Mouse (Mus musculus) stomach, embryonic 14.5 days (tissue): ENCODE measurements at regions not wholly inside any gene's neighbourhood (a gene's known extent, or its start where the extent isn't known, plus 50 kb on each side); places are given as distances from the start of the nearest gene placed in this dataset.

ENCODE experiments used
- ATAC-seq: fragments of 200-750 bp; cut with Nextera tagmentation; 2 replicates; pipeline ENCODE4 v1.8.0; 2017; ENCODE audit warnings: low read depth, moderate TSS enrichment; ENCODE audit not compliant: insufficient number of reproducible peaks, insufficient read depth, low FRiP score
- H3K27ac ChIP-seq: fragments of 300-500 bp; sonication (generic); 2 replicates; pipeline ENCODE4 v1.5.1; 2014; ENCODE audit warnings: mild to moderate bottlenecking, low read length, moderate library complexity, mixed read lengths
- H3K27me3 ChIP-seq: fragments of 300-500 bp; sonication (generic); 2 replicates; pipeline ENCODE4 v1.6.1; 2014; ENCODE audit warnings: low read length, control low read depth, mixed read lengths; ENCODE audit not compliant: control insufficient read depth, insufficient read depth
- H3K36me3 ChIP-seq: fragments of 300-500 bp; sonication (generic); 2 replicates; pipeline ENCODE4 v1.6.1; 2014; ENCODE audit warnings: mild to moderate bottlenecking, control low read depth, low read length, moderate library complexity, mixed read lengths; ENCODE audit not compliant: control insufficient read depth, insufficient read depth
- H3K4me1 ChIP-seq: fragments of 300-500 bp; sonication (generic); 2 replicates; pipeline ENCODE4 v1.6.1; 2014; ENCODE audit warnings: low read length, control low read depth, mixed read lengths; ENCODE audit not compliant: control insufficient read depth, insufficient read depth
- H3K4me2 ChIP-seq: fragments of 300-500 bp; sonication (generic); replicated peaks from 2 replicates; pipeline ENCODE4 v1.6.1; 2014; ENCODE audit warnings: low read depth, low read length, control low read depth
- H3K4me3 ChIP-seq: fragments of 300-500 bp; sonication (generic); 2 replicates; pipeline ENCODE4 v1.5.1; 2014; ENCODE audit warnings: low read depth, low read length, control low read depth
- H3K9ac ChIP-seq: fragments of 300-500 bp; sonication (generic); replicated peaks from 2 replicates; pipeline ENCODE4 v1.6.1; 2014; ENCODE audit warnings: low read depth, mild to moderate bottlenecking, control low read depth, low read length, moderate library complexity, mixed read lengths
- H3K9me3 ChIP-seq: fragments of 300-500 bp; sonication (generic); 2 replicates; pipeline ENCODE4 v1.6.1; 2016; ENCODE audit warnings: low read depth, low read length, control low read depth; ENCODE audit not compliant: control insufficient read depth
- WGBS: fragments of 180-500 bp; shearing (Covaris S2); extraction: QIAGEN DNeasy Blood & Tissue Kit; methylation state at CpG from one replicate; pipeline ENCODE4 v1.1.7; 2014; 5-methylcytosine and 5-hydroxymethylcytosine counted together

DNA sequence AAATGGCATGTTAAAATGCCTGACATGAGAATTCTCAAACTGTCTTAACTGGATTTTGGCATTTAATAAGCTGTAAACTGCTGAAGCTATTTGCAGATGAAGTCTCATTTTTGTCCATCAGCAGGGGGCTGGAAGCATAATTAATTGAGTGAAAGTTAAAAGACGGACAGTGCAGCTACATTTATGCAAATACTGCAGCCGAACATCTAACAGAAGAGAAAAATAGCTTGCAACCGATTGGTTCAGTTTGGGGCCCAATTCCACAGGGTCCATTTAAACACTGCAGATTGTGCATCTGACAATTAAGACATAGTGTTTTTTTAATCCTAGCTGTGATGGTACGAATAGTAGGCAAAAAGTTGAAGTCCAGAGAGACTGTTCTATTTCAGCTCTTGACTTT, 774.2 kb upstream of the Klhl1 start:
- ATAC-seq: no peak
- Histone ChIP-seq H3K9ac (no peak overlapping the region), H3K27ac (no peak overlapping the region), H3K4me3 (no peak overlapping the region), H3K4me2 (no peak overlapping the region), H3K27me3 (no peaks in the 10 kb centered on the region), H3K36me3 (no peaks in the 10 kb centered on the region), H3K9me3 (no peaks in the 10 kb centered on the region), H3K4me1 (no peaks in the 10 kb centered on the region)
- WGBS: 70% methylated on average over 4 of the region's 4 CpGs

DNA sequence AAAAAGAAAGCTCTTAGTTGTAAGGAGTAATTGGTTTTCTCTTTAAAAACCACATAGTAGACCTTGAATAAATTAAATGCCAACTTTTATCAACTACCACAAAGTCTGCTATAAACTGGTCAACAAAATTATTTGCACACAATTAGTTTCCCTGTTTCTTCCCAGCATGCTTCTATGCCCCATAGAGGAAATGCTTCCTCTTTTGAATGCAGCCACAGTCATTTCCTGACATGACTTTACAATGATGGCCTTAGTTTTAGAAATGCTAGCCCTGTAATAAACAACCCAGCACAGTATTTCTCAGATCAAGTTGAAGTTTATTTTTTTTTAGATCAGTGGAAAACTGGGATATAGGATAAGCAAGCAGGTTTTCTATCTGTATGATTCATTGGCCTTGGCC, 768.5 kb upstream of the Klhl1 start:
- ATAC-seq: no peak

DNA sequence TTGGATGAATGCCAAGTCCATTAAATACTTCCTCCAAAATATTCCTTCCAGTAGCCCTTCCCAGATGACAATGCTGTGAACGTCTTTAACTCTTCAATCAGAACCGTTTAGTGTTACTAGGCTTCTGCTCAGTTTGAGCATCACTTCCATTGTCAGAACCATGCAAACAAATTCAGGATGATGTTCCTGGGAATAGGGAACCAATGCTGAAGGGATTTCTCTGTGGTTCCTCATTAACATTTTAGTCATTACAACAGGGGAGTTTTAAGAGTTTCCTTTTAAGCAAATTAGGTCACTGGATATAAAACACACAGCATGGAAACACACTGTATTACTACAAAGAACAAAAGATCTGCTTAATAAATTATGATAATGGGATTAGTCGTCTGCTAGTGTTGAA, 739.6 kb upstream of the Klhl1 start:
- Histone ChIP-seq H3K4me1 (no peaks in the 10 kb centered on the region), H3K27ac (no peak overlapping the region), H3K9ac (no peak overlapping the region), H3K9me3 (no peaks in the 10 kb centered on the region), H3K4me2 (no peak overlapping the region), H3K4me3 (no peak overlapping the region), H3K27me3 (no peaks in the 10 kb centered on the region), H3K36me3 (no peaks in the 10 kb centered on the region)
- 51% methylated on average over 3 of the region's 3 CpGs for WGBS
- ATAC-seq: no peak

More for the DNA sequence above, 768.5 kb upstream of the Klhl1 start:
- Histone ChIP-seq H3K27ac (no peak overlapping the region), H3K4me3 (no peak overlapping the region), H3K4me1 (no peaks in the 10 kb centered on the region), H3K36me3 (no peaks in the 10 kb centered on the region), H3K9ac (no peak overlapping the region), H3K9me3 (no peaks in the 10 kb centered on the region), H3K27me3 (no peaks in the 10 kb centered on the region), H3K4me2 (no peak overlapping the region)
